Mouse (Mus musculus): ENCODE measurements around the gene Fam20c. TPM values are rescaled to one million over a fixed set of nuclear protein-coding genes. Genes with fewer than 3 reads are reported as not detected.

Fam20c gene
- total RNA-seq (2021), result 10 to 100 TPM; 22.4 to 24.6 TPM
- long read RNA-seq, experiment 1, transcript Fam20c-201 (10 exons, 3,582 nt), result major isoform, 109 of 111 reads
- long read RNA-seq, experiment 1, partial matches to known transcripts, result 1 of 111 reads
- long read RNA-seq, experiment 1, other reads (novel, unspliced or antisense), result 1 of 111 reads
- long read RNA-seq, experiment 2, transcript Fam20c-201 (10 exons, 3,582 nt), result major isoform, 49 of 50 reads
- long read RNA-seq, experiment 2, partial matches to known transcripts, result 0 of 50 reads
- long read RNA-seq, experiment 2, other reads (novel, unspliced or antisense), result 0 of 50 reads

- peak; percentile 83 for DNase-seq (ENCODE audit: low spot score)
Observed at GRCm38 (mm10) chr5:138754303-138755120, at the start of gene Fam20c. Fam20c (plus strand) TSS chr5:138754514.

- DNase-seq (ENCODE audit: low spot score), result no peak
Observed at GRCm38 (mm10) chr5:138707367-138707766, 46.9 kb upstream of the Fam20c start.

GRCm38 (mm10) chr5:138708591-138708990 lies 45.7 kb upstream of the Fam20c start:
- DNase-seq (ENCODE audit: low spot score), result no peak

- DNase-seq (ENCODE audit: low spot score), result no peak
Observed at GRCm38 (mm10) chr5:138715561-138716095, 38.7 kb upstream of the Fam20c start.

- no peak for DNase-seq (ENCODE audit: low spot score)
Observed at GRCm38 (mm10) chr5:138720329-138721190, 33.8 kb upstream of the Fam20c start.

GRCm38 (mm10) chr5:138724417-138724816 lies 29.9 kb upstream of the Fam20c start:
- DNase-seq (ENCODE audit: low spot score), result no peak

- no peak for DNase-seq (ENCODE audit: low spot score)
Observed at GRCm38 (mm10) chr5:138725151-138725550, 29.2 kb upstream of the Fam20c start.

- DNase-seq (ENCODE audit: low spot score), result no peak
Observed at GRCm38 (mm10) chr5:138730863-138731262, 23.5 kb upstream of the Fam20c start.

GRCm38 (mm10) chr5:138733317-138733899 lies 20.9 kb upstream of the Fam20c start:
- DNase-seq (ENCODE audit: low spot score), result no peak

GRCm38 (mm10) chr5:138734018-138734417 lies 20.3 kb upstream of the Fam20c start:
- no peak for DNase-seq (ENCODE audit: low spot score)

- no peak for DNase-seq (ENCODE audit: low spot score)
Observed at GRCm38 (mm10) chr5:138735201-138735757, 19.0 kb upstream of the Fam20c start.

GRCm38 (mm10) chr5:138740150-138740549 lies 14.2 kb upstream of the Fam20c start:
- no peak for DNase-seq (ENCODE audit: low spot score)

- DNase-seq (ENCODE audit: low spot score), result no peak
Observed at GRCm38 (mm10) chr5:138741516-138741915, 12.8 kb upstream of the Fam20c start.

- DNase-seq (ENCODE audit: low spot score), result no peak
Observed at GRCm38 (mm10) chr5:138742281-138742680, 12.0 kb upstream of the Fam20c start.

- no peak for DNase-seq (ENCODE audit: low spot score)
Observed at GRCm38 (mm10) chr5:138743631-138744030, 10.7 kb upstream of the Fam20c start.

GRCm38 (mm10) chr5:138745378-138746099 lies 8.8 kb upstream of the Fam20c start:
- DNase-seq (ENCODE audit: low spot score), result no peak

GRCm38 (mm10) chr5:138753269-138753668 lies 1.0 kb upstream of the Fam20c start:
- no peak for DNase-seq (ENCODE audit: low spot score)

GRCm38 (mm10) chr5:138753946-138754302 lies 390 bp upstream of the Fam20c start:
- peak; percentile 11 for DNase-seq (ENCODE audit: low spot score)

GRCm38 (mm10) chr5:138755121-138755452 lies 773 bp downstream of the Fam20c start:
- DNase-seq (ENCODE audit: low spot score), result no peak

Measured in gastrocnemius, adult 18-20 months (tissue).